Mouse (Mus musculus) cortical plate, adult 2 months (tissue): ENCODE results near the gene Olfr726.

Experiments used
- CTCF ChIP-seq: fragments of 200-500 bp; IDR thresholded peaks from 2 replicates; pipeline ENCODE4 v1.5.1; 2011; ENCODE audit warnings: mild to moderate bottlenecking, control low read depth, low read length; ENCODE audit not compliant: insufficient read depth; ENCODE audit errors: extremely low read depth
- POLR2A ChIP-seq: fragments of 200-500 bp; IDR thresholded peaks from 2 replicates; pipeline ENCODE4 v1.6.1; 2011; ENCODE audit warnings: mild to moderate bottlenecking, low read length, control low read depth; ENCODE audit not compliant: insufficient read depth; ENCODE audit errors: extremely low read depth

DNA sequence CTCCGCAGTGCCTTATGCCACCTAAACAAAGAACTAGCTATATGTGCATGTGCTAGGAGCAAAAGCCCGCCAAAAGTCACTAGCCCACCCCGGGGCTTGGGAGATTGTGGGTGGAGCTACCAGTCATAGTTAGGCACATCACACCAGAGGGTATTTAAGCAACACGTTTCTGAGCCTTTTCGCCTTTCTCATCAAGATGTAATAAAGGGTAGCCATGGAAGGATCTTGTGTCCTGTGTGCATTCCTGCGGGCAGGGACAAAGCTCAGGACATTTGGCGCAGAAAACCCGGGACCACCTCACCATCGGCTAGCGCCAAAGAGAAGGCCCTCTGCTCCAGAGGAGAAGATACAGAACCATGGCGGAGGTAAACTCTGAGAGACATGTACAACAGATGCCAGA is 29.6 kb downstream of the Olfr726 start:
- TF ChIP-seq CTCF (no peak), POLR2A (no peak)
